Mouse (Mus musculus) CH12.LX (cell line): ENCODE results near the gene Ssr3.
"Not testable (repeated sequence)": the region's sequence is repeated elsewhere in the genome, so short reads cannot be mapped to it uniquely, and the experiment has no call there.

Source experiments
- MAX ChIP-seq: IDR thresholded peaks from 2 replicates; pipeline ENCODE4 v1.6.1; 2011; ENCODE audit warnings: low read length, improper control_type of control experiment
- NELFE ChIP-seq: IDR thresholded peaks from 2 replicates; pipeline ENCODE4 v1.6.1; 2011; ENCODE audit warnings: low read depth, low read length, improper control_type of control experiment
- NRF1 ChIP-seq: IDR thresholded peaks from 2 replicates; pipeline ENCODE4 v1.6.1; 2014; ENCODE audit warnings: low read depth, mild to moderate bottlenecking, inconsistent platforms, low read length, improper control_type of control experiment, moderate library complexity

- TF ChIP-seq MAX, NRF1, NELFE: not testable (repeated sequence)
Measured at GRCm38 (mm10) chr3:65395111-65395510, 2.7 kb upstream of the Ssr3 start.
